Mouse (Mus musculus) gastrocnemius, adult 2 months (tissue): ENCODE measurements around the gene Runx1. TPM values are rescaled to one million over a fixed set of nuclear protein-coding genes. Genes with fewer than 3 reads are reported as not detected.

Experiments
- DNase-seq: peaks from one replicate; pipeline ENCODE4 v3.0.0; 2022
- H3K27ac ChIP-seq: fragments of 200-600 bp; 2 replicates; pipeline ENCODE4 v1.8.1; 2022; ENCODE audit warnings: mild to moderate bottlenecking
- H3K4me3 ChIP-seq: fragments of 200-600 bp; 2 replicates; pipeline ENCODE4 v1.8.1; 2022; ENCODE audit warnings: mild to moderate bottlenecking, moderate library complexity
- CTCF ChIP-seq: fragments of 200-600 bp; IDR thresholded peaks from 2 replicates; pipeline ENCODE4 v1.8.1; 2022; ENCODE audit warnings: antibody characterized with exemption, mild to moderate bottlenecking, moderate library complexity
- intact Hi-C: fragments of 180-260 bp; cut with DNase I; formaldehyde crosslinking; loops from one replicate; pipeline ENCODE4 v1.15.1; 2025
- long read RNA-seq, 2 experiments: library from polyadenylated mRNA; stranded (forward); transcript quantifications; one replicate each; pipeline ENCODE4 v2.0.0; 2021
- total RNA-seq, 2 experiments: library from RNA; stranded (reverse); gene quantifications; 2 replicates each; pipeline ENCODE4 v1.2.3; 2021

The Runx1 gene
- total RNA-seq: 1 to 10 TPM; 2.2 to 4.0 TPM
- long read RNA-seq, experiment 1: 0 reads
- long read RNA-seq, experiment 2, partial matches to known transcripts: 0 of 2 reads
- long read RNA-seq, experiment 2, other reads (novel, unspliced or antisense): 0 of 2 reads

DNA sequence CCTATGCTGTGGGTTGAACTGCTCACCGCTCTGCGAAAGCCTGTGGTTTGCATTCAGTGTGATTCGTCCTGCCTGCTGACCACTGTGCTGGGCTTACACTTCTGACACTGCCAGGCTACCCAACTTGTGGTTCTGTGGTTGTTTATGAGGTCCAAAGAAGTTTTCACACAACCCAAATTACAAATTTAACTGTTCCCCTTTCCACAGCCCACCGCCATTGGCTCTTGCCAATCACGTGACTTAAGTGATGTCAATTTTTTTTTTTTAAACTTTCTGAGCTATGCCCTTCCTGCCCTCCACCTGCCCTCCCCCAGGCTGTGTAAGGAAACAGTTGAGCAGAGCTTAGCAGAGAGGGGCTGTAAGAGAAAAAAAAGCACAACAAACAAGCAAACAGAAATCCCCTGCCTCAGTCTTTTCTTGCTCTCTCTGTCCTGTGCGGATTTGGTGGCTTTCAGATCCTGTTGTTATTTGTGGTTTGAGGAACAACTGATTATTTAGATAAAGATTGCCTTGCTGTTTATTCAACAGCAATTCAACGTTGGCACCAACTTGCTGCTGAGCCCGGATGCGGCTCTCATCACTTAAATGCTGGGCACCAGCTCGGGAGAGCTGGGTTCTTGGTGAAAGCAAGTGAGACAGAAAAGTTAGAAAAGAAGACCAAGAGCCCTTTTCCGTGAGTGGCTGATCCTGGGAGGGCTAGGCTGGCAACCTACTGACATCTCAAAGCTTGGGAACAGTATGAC, at the start of gene Runx1:
Gene Runx1 (minus strand): TSS at position 242 of the 743 bp plus-strand sequence.
- peak within 1 kb of the TSS; percentile 50 for H3K4me3 ChIP-seq
- TF ChIP-seq CTCF: no peak
- DNase-seq: peak; percentile 29
- intact Hi-C loops: loop anchor here (10.0 kb wide), 2 partner anchors 199 to 309 kb away; no protein-coding TSS in a partner anchor
- peak within 1 kb of the TSS; percentile 20; the same call in 1 of the 2 replicates for H3K27ac ChIP-seq

DNA sequence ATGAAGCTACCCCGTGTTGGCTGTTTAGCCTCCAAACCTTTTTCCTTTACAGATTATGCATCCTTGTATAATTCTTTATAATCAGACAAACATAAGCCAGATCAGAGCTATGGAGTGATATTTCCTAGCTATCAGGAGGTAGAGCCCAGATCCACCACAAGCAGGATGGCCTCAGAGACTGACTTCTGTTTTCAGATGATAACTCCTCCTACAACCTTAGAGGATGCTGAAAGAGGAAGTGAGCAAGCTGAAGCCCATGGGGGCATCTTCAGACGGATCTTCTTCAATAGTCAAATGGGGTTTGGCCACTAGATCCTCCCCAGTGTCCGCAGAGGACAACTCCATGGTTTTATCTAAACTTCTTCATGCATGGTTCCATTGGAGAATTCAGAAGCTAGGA, 48.1 kb upstream of the Runx1 start:
- intact Hi-C loops: no loop called here
- no peak for TF ChIP-seq CTCF

DNA sequence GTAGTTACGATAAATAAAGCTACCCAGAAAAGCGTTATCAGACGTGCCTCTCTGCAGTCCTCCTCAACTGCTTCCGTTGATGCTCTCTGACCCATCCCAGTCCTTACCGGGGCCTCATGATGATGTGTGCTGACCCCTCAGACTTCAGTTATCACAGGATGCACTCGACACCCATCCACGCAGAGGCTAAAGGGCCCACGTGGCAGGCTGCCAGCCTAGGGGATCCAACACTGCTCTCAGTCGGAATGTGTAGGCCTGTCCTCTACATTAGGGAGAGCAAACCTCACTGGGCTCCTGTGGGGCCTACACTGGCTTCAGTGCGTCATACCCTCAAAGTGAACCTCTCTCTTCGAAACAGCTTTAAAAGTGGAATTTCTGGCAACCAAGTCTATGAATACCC, 45.8 kb upstream of the Runx1 start:
- H3K27ac ChIP-seq: no peak overlapping the region
- DNase-seq: no peak
- intact Hi-C loops: no loop called here
- no peak for TF ChIP-seq CTCF
- H3K4me3 ChIP-seq: no peak overlapping the region

More for the DNA sequence above, 48.1 kb upstream of the Runx1 start:
- Histone ChIP-seq H3K27ac (no peak overlapping the region), H3K4me3 (no peak overlapping the region)
- DNase-seq: no peak

DNA sequence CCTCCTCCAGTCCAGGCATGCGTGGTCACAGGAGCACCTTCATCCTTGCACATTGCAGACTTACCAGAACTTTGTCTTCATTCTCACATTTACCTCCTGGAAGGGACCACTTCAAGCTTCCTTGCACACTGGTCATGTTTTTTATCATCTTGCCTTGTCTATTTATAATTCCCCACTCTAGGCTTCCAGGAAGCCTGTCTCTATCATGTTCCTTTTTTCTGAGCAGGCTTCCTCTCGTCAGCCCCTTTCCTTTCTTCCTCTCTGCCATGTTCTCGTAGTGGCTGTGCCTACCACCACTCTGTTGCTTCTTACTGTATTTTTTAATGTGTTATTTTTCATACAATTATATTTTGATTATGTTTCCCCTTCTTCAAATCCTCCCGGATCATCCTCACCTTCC, 42.6 kb upstream of the Runx1 start:
- Histone ChIP-seq H3K27ac (no peak overlapping the region), H3K4me3 (no peak overlapping the region)
- intact Hi-C loops: no loop called here
- no peak for TF ChIP-seq CTCF
- DNase-seq: no peak

DNA sequence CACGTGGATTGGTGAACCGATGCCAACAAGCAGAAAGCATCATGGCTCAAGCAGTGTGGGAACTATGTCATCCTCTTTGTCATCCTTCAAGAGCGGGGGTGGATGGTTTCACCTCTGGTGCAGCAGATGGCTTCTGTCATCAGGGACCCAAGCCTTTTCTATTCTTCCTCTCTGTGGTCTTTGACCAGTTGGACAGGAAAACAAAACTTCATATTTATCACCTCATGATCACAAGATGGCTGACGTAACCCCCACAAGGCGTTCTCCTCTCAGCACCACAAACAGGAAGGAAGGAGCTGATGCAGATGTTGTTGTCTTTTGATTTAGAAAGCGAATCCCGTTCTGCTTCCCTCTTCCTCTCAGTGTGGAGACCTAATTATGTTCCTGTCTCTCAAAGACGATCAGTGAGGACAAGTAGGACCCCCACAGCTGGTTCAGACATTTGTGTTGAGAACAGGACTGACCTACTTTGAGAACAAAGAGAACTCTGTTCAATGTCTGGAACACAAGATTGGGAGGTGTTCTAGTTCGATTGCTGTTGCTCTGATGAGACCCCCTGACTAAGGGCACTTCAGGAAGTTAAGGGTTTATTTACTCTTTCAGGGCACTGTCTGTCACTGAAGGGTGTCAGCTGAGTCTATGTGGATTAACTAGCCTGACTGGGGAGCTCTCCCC, 41.4 kb upstream of the Runx1 start:
- TF ChIP-seq CTCF: no peak
- Histone ChIP-seq H3K27ac (no peak overlapping the region), H3K4me3 (no peak overlapping the region)
- intact Hi-C loops: no loop called here
- no peak for DNase-seq

DNA sequence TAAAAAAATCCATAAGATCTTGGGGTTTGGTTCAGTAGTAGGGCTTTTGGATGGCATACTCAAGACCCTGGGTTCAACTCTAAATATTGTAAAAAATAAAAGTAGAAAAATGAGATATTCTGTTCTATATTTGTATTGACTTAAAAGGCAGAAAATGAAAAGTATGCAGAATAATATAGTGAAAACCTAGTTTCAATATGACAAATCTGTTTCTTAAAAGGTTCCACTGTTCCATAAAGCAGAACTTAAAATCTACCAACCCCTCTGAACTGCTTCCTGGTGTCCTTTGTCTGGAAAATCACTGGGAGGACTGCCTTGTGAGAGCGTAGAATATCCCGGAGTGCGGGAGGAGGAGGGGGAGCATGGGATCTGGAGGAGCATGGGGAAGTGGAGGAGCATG, 39.4 kb upstream of the Runx1 start:
- Histone ChIP-seq H3K27ac (no peak overlapping the region), H3K4me3 (no peak overlapping the region)
- intact Hi-C loops: no loop called here
- no peak for TF ChIP-seq CTCF
- DNase-seq: no peak

DNA sequence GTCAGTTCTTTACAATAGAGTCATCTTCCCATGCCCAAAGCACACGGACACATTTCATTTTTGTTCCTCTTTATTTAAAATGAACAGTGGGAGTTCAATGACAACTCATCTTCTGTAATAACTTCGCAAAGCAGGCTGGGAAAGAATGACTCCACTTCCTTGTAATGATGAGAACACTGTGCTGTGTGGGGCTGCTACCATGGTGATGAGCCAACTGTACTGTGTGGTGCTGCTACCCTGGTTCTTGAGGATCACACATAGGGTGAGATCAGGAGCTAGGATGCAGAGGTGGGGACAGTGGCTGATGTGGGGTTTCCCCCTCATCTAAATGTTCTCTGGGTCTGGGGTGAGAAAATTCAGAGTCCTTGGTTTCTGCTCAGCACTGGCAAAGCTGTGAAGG, 38.2 kb upstream of the Runx1 start:
- Histone ChIP-seq H3K4me3 (no peak overlapping the region), H3K27ac (no peak overlapping the region)
- intact Hi-C loops: no loop called here
- no peak for TF ChIP-seq CTCF
- DNase-seq: no peak

DNA sequence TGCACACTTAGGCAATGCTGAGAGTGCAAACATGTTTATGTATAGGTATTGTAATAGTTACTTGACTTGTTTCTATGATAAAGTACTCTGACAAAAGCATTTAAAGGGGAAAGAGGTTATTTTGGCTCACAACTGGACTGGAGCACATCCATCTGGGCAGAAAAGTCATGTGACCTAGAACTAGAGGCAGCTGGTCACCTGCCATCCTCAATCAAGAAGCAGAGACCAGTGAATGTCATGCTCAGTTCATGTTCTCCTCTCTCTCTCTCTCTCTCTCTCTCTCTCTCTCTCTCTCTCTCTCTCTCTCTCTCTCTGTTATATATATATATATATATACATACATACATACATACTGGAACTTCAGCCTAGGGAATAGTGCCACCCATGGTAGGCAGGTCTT, 37.2 kb upstream of the Runx1 start:
- Histone ChIP-seq H3K4me3 (no peak overlapping the region), H3K27ac (no peak overlapping the region)
- TF ChIP-seq CTCF: no peak
- intact Hi-C loops: no loop called here
- DNase-seq: no peak

DNA sequence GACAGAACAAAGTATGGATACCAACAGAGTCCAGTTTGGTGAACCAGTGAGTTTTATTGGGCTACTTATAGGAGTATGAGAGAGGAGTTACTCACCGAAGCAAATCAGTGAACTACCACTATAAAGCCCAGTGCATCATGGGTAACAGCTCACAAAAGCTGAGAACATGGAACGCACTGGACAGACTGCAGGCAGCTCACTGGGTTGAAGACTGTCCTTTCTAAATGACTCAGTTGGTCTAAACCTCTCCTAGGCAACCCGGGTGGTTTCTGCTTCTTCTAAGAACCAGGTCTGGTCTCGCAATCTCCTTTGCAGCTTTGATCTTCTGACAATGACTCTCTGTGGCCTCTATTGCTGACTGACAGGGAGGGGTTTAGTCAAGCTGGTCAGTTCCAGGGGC, 36.5 kb upstream of the Runx1 start:
- Histone ChIP-seq H3K27ac (no peak overlapping the region), H3K4me3 (no peak overlapping the region)
- DNase-seq: no peak
- intact Hi-C loops: no loop called here
- no peak for TF ChIP-seq CTCF

DNA sequence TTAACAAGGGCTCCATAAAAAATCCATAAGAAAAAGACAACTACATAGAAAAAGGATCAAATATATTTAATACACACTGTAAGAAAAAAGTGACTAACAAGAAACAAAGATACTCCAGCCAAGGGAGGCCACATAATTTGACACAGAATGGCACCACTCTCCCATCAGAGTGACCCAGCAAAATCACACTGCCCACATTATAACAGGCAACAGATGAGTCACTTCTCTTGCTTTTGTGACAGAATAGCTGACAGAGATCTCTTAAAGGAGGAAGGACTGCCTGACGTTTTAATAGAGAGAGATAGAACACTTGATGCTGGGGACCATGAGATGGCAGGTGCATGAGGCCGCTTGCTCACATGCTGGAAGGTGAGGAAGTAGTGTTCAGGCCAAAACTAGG, 35.6 kb upstream of the Runx1 start:
- H3K4me3 ChIP-seq: no peak overlapping the region

DNA sequence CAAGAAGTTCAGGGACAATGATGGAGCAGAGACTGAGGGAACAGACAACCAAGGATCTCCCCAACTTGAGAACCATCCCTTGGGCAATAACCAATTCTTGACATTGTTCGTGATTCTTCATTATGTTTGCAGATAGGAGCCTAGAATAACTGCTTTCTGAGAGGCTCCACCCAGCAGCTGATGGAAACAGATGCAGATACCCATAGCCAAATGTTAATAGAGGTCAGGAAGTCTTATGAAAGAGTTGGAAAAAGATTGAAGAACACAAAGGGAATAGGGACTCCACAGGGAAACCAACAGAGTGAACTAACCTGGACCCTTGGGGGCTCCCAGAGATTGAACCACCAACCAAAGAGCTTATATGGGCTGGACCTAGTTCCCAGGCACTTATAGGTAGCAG, 34.7 kb upstream of the Runx1 start:
- intact Hi-C loops: no loop called here
- TF ChIP-seq CTCF: no peak

More for the DNA sequence above, 35.6 kb upstream of the Runx1 start:
- intact Hi-C loops: no loop called here
- TF ChIP-seq CTCF: no peak
- H3K27ac ChIP-seq: no peak overlapping the region
- no peak for DNase-seq

DNA sequence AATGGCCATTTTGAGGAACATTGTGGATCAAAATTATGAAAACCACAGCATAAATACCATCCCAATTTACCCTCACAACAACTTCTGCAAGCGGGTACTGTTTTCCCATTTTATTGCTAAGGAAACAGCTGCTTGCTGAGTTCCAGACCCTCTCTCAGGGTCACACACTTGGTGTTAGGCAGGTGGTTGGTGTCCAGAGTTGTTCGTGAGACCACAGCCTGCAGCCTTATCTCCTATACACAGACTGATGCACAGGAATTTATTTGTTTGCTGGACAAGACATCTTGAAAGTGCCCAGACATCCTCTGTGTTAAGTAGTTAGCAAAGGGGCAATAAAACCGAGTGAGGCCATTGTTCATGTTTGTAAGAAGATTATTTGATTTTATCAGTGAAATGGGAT, 30.8 kb upstream of the Runx1 start:
- intact Hi-C loops: no loop called here

More for the DNA sequence above, 34.7 kb upstream of the Runx1 start:
- H3K4me3 ChIP-seq: no peak overlapping the region
- no peak overlapping the region for H3K27ac ChIP-seq
- DNase-seq: no peak

DNA sequence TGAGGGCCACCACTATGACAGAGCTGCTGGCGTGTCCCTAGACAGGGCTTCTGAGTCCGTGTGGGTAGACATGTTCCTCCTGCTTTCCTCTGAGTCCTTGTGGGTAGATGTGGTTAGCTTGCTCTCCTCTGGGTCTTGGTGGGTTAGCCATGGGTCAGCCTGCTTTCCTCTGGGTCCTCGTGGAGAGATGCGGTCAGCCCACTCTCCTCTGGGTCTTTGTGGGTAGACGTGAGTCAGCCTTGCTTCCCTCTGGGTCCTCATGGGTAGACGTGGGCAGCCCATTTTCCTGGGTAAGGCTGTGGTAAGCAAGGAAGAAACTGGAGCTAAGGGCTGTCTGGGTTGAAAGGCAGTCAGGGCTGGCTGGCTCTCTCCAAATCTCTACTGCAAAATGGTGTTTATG, 26.3 kb upstream of the Runx1 start:
- TF ChIP-seq CTCF: no peak
- DNase-seq: no peak
- intact Hi-C loops: no loop called here
- Histone ChIP-seq H3K27ac (no peak overlapping the region), H3K4me3 (no peak overlapping the region)

More for the DNA sequence above, 30.8 kb upstream of the Runx1 start:
- no peak for DNase-seq
- TF ChIP-seq CTCF: no peak
- no peak overlapping the region for H3K4me3 ChIP-seq
- no peak overlapping the region for H3K27ac ChIP-seq
